Mouse (Mus musculus) heart, embryonic 13.5 days (tissue): Measurements from ENCODE around the gene Hnrnph1. TPM values are rescaled to one million over a fixed set of nuclear protein-coding genes. Genes with fewer than 3 reads are reported as not detected.
"Not testable (repeated sequence)": the region's sequence is repeated elsewhere in the genome, so short reads cannot be mapped to it uniquely, and the experiment has no call there.

Experiments used
- ATAC-seq: fragments of 200-750 bp; cut with Nextera tagmentation; 2 replicates; pipeline ENCODE4 v1.8.0; 2017; ENCODE audit warnings: moderate TSS enrichment; ENCODE audit not compliant: insufficient number of reproducible peaks, low FRiP score, low TSS enrichment; ENCODE audit errors: extremely low read depth
- H3K27ac ChIP-seq: fragments of 300-500 bp; sonication (generic); replicated peaks from 2 replicates; pipeline ENCODE4 v1.5.1; 2015; ENCODE audit warnings: moderate library complexity, mild to moderate bottlenecking, inconsistent platforms
- H3K27me3 ChIP-seq: fragments of 300-500 bp; sonication (generic); replicated peaks from 2 replicates; pipeline ENCODE4 v1.6.1; 2015; ENCODE audit warnings: mild to moderate bottlenecking, inconsistent platforms
- H3K36me3 ChIP-seq: fragments of 300-500 bp; sonication (generic); 2 replicates; pipeline ENCODE4 v1.6.1; 2015; ENCODE audit warnings: mild to moderate bottlenecking, inconsistent platforms
- H3K4me1 ChIP-seq: fragments of 300-500 bp; sonication (generic); 2 replicates; pipeline ENCODE4 v1.6.1; 2015; ENCODE audit warnings: inconsistent platforms
- H3K4me2 ChIP-seq: fragments of 300-500 bp; sonication (generic); 2 replicates; pipeline ENCODE4 v1.6.1; 2015; ENCODE audit warnings: inconsistent platforms, mild to moderate bottlenecking, moderate library complexity
- H3K4me3 ChIP-seq: fragments of 300-500 bp; sonication (generic); 2 replicates; pipeline ENCODE4 v1.5.1; 2015; ENCODE audit warnings: moderate library complexity, mild to moderate bottlenecking, inconsistent platforms
- H3K9ac ChIP-seq: fragments of 300-500 bp; sonication (generic); 2 replicates; pipeline ENCODE4 v1.6.1; 2015; ENCODE audit warnings: inconsistent platforms, mild to moderate bottlenecking, moderate library complexity
- H3K9me3 ChIP-seq: fragments of 300-500 bp; sonication (generic); 2 replicates; pipeline ENCODE4 v1.6.1; 2016; ENCODE audit warnings: inconsistent platforms
- WGBS: fragments of 180-500 bp; shearing (Covaris S2); methylation state at CpG from one replicate; pipeline ENCODE4 v1.1.7; 2015; ENCODE audit warnings: mixed read lengths; 5-methylcytosine and 5-hydroxymethylcytosine counted together
- polyA plus RNA-seq: library from polyadenylated mRNA; unstranded; fragments of >200 nt; fragmentation: Nextera tagmentation; extraction: Ambion mirVana; gene quantifications from 2 replicates; pipeline ENCODE4 v1.2.1, GENCODE M21; 2015

Gene Hnrnph1
- polyA plus RNA-seq, 1 experiment from 2014 or later = 232 TPM

- H3K9me3 ChIP-seq = no peaks in the 10 kb centered on the region
- 48% methylated on average over 1 of the region's 1 CpGs for WGBS
- H3K4me1 ChIP-seq = peaks cover 3% of the 10 kb centered on the region; the same call in 1 of the 2 replicates
- peaks cover 21% of the 10 kb centered on the region for H3K27me3 ChIP-seq
- H3K27ac ChIP-seq = no peak overlapping the region
- no peak overlapping the region for H3K4me3 ChIP-seq
- ATAC-seq = no peak
- H3K9ac ChIP-seq = no peak overlapping the region
- H3K36me3 ChIP-seq = no peaks in the 10 kb centered on the region
- H3K4me2 ChIP-seq = no peak overlapping the region
These were observed 21.4 kb upstream of the Hnrnph1 start for GRCm38 (mm10) chr11:50355395-50355794.

GRCm38 (mm10) chr11:50358950-50359861, 17.6 kb upstream of the Hnrnph1 start:
- no peak overlapping the region for H3K27ac ChIP-seq

GRCm38 (mm10) chr11:50361282-50361681, 15.5 kb upstream of the Hnrnph1 start:
- H3K4me3 ChIP-seq, H3K36me3 ChIP-seq, H3K4me1 ChIP-seq, H3K27ac ChIP-seq, H3K4me2 ChIP-seq, H3K9me3 ChIP-seq, ATAC-seq, H3K9ac ChIP-seq: not testable (repeated sequence)
- WGBS = 45% methylated on average over 1 of the region's 1 CpGs
- H3K27me3 ChIP-seq = peaks cover 29% of the 10 kb centered on the region

More at GRCm38 (mm10) chr11:50358950-50359861, 17.6 kb upstream of the Hnrnph1 start:
- no peaks in the 10 kb centered on the region for H3K36me3 ChIP-seq
- H3K9me3 ChIP-seq = no peaks in the 10 kb centered on the region
- H3K4me2 ChIP-seq = peak overlapping the region; percentile 87
- peak; percentile 16; the same call in 1 of the 2 replicates for ATAC-seq
- peak overlapping the region; percentile 83 for H3K9ac ChIP-seq
- WGBS = 2% methylated on average over 74 of the region's 74 CpGs
- peak overlapping the region; percentile 66 for H3K4me3 ChIP-seq
- peaks cover 3% of the 10 kb centered on the region; the same call in 1 of the 2 replicates for H3K4me1 ChIP-seq
- peaks cover 21% of the 10 kb centered on the region for H3K27me3 ChIP-seq

GRCm38 (mm10) chr11:50364548-50364947, 12.2 kb upstream of the Hnrnph1 start:
- Histone ChIP-seq H3K9ac (no peak overlapping the region), H3K9me3 (no peaks in the 10 kb centered on the region), H3K36me3 (no peaks in the 10 kb centered on the region), H3K4me2 (no peak overlapping the region), H3K4me1 (no peaks in the 10 kb centered on the region), H3K4me3 (no peak overlapping the region), H3K27me3 (peaks cover 11% of the 10 kb centered on the region), H3K27ac (no peak overlapping the region)
- 6% methylated on average over 4 of the region's 4 CpGs for whole genome bisulfite sequencing
- no peak for ATAC-seq

- Histone ChIP-seq H3K9me3 (no peaks in the 10 kb centered on the region), H3K36me3 (no peaks in the 10 kb centered on the region), H3K27ac (no peak overlapping the region), H3K4me2 (no peak overlapping the region), H3K4me1 (no peaks in the 10 kb centered on the region), H3K27me3 (peaks cover 10% of the 10 kb centered on the region), H3K9ac (no peak overlapping the region), H3K4me3 (no peak overlapping the region)
- ATAC-seq = no peak
These were observed 11.5 kb upstream of the Hnrnph1 start for GRCm38 (mm10) chr11:50365322-50365721.

- no peak for ATAC-seq
- no peaks in the 10 kb centered on the region for H3K9me3 ChIP-seq
These were observed 9.3 kb upstream of the Hnrnph1 start for GRCm38 (mm10) chr11:50367531-50367930.

GRCm38 (mm10) chr11:50369360-50369911, 7.4 kb upstream of the Hnrnph1 start:
- Histone ChIP-seq H3K27me3 (peaks cover 10% of the 10 kb centered on the region), H3K4me2 (no peak overlapping the region), H3K9ac (no peak overlapping the region), H3K36me3 (no peaks in the 10 kb centered on the region), H3K9me3 (no peaks in the 10 kb centered on the region), H3K4me3 (no peak overlapping the region), H3K4me1 (peaks cover 9% of the 10 kb centered on the region), H3K27ac (no peak overlapping the region)
- no peak for ATAC-seq
- WGBS = 79% methylated on average over 5 of the region's 5 CpGs

More at GRCm38 (mm10) chr11:50367531-50367930, 9.3 kb upstream of the Hnrnph1 start:
- WGBS = 81% methylated on average over 9 of the region's 9 CpGs
- H3K4me2 ChIP-seq = no peak overlapping the region
- H3K4me1 ChIP-seq = peaks cover 9% of the 10 kb centered on the region
- no peaks in the 10 kb centered on the region for H3K36me3 ChIP-seq
- no peak overlapping the region for H3K27ac ChIP-seq
- H3K9ac ChIP-seq = no peak overlapping the region
- peaks cover 10% of the 10 kb centered on the region for H3K27me3 ChIP-seq
- no peak overlapping the region for H3K4me3 ChIP-seq

GRCm38 (mm10) chr11:50370969-50371368, 5.8 kb upstream of the Hnrnph1 start:
- 52% methylated on average over 4 of the region's 4 CpGs for WGBS
- Histone ChIP-seq H3K36me3 (no peaks in the 10 kb centered on the region), H3K27ac (no peak overlapping the region), H3K9ac (peak overlapping the region; percentile 84), H3K9me3 (no peaks in the 10 kb centered on the region), H3K27me3 (peaks cover 5% of the 10 kb centered on the region; the same call in 1 of the 2 replicates), H3K4me2 (peak overlapping the region; percentile 74), H3K4me3 (peak overlapping the region; percentile 54; the same call in 1 of the 2 replicates), H3K4me1 (peaks cover 12% of the 10 kb centered on the region)
- no peak for ATAC-seq

- Histone ChIP-seq H3K9me3 (no peaks in the 10 kb centered on the region), H3K4me2 (peak overlapping the region; percentile 74), H3K4me1 (peaks cover 17% of the 10 kb centered on the region), H3K27me3 (peaks cover under 1% of the 10 kb centered on the region; the same call in 1 of the 2 replicates), H3K4me3 (peak overlapping the region; percentile 54), H3K9ac (peak overlapping the region; percentile 84), H3K27ac (0 out of 2 replicates have a peak overlapping the region, but pooled peaks have one; percentile 13), H3K36me3 (no peaks in the 10 kb centered on the region)
- no peak for ATAC-seq
- WGBS = 2% methylated on average over 18 of the region's 18 CpGs
These were observed 5.4 kb upstream of the Hnrnph1 start for GRCm38 (mm10) chr11:50371399-50371841.

GRCm38 (mm10) chr11:50371911-50372310, 4.9 kb upstream of the Hnrnph1 start:
- H3K4me1 ChIP-seq = peaks cover 20% of the 10 kb centered on the region
- no peaks in the 10 kb centered on the region for H3K27me3 ChIP-seq
- ATAC-seq = no peak
- no peaks in the 10 kb centered on the region for H3K9me3 ChIP-seq
- no peak overlapping the region for H3K27ac ChIP-seq
- H3K4me2 ChIP-seq = peak overlapping the region; percentile 74
- H3K36me3 ChIP-seq = no peaks in the 10 kb centered on the region
- peak overlapping the region; percentile 54; the same call in 1 of the 2 replicates for H3K4me3 ChIP-seq
- 93% methylated on average over 1 of the region's 1 CpGs for WGBS
- peak overlapping the region; percentile 84 for H3K9ac ChIP-seq

GRCm38 (mm10) chr11:50373086-50373485, 3.7 kb upstream of the Hnrnph1 start:
- no peak overlapping the region for H3K27ac ChIP-seq

More at GRCm38 (mm10) chr11:50373086-50373485, 3.7 kb upstream of the Hnrnph1 start:
- no peak overlapping the region for H3K9ac ChIP-seq
- ATAC-seq = no peak
- H3K9me3 ChIP-seq = no peaks in the 10 kb centered on the region
- H3K4me3 ChIP-seq = no peak overlapping the region
- no peak overlapping the region for H3K4me2 ChIP-seq
- no peaks in the 10 kb centered on the region for H3K36me3 ChIP-seq
- H3K4me1 ChIP-seq = peaks cover 20% of the 10 kb centered on the region
- no peaks in the 10 kb centered on the region for H3K27me3 ChIP-seq
